Mouse (Mus musculus): ENCODE results near the gene Eif5b. TPM values are rescaled to one million over a fixed set of nuclear protein-coding genes. Genes with fewer than 3 reads are reported as not detected.

The Eif5b gene
- polyA plus RNA-seq (2015; fragmentation: Nextera tagmentation; extraction: Ambion mirVana) = 15.6 and 16.5 TPM in 2 replicates

GRCm38 (mm10) chr1:37997867-37998266 is at the start of gene Eif5b, which contains the start of gene Txndc9:
TSS of gene Eif5b (plus strand) at chr1:37998010.
TSS of gene Txndc9 (minus strand) at chr1:37997893.
- under 1% methylated on average over 50 of the region's 50 CpGs for WGBS
- peak within 1 kb of the TSS; percentile 86 for H3K4me3 ChIP-seq (ENCODE audit: low read length)
- peaks cover 18% of the 10 kb centered on the region for H3K36me3 ChIP-seq (ENCODE audit: control insufficient read depth, insufficient read depth)
- no peaks in the 10 kb centered on the region for H3K27me3 ChIP-seq (ENCODE audit: control insufficient read depth, insufficient read depth, low read length)
- peaks cover 15% of the 10 kb centered on the region for H3K4me1 ChIP-seq (ENCODE audit: control insufficient read depth, insufficient read depth, low read length)
- peak within 1 kb of the TSS; percentile 94 for H3K27ac ChIP-seq (ENCODE audit: low read length)
- H3K9me3 ChIP-seq (replicated peaks; ENCODE audit: control insufficient read depth, low read length) = no peaks in the 10 kb centered on the region
- peak within 1 kb of the TSS; percentile 94 for H3K4me2 ChIP-seq (ENCODE audit: low read depth, low read length)
- H3K9ac ChIP-seq (ENCODE audit: low read length) = peak within 1 kb of the TSS; percentile 94
- ATAC-seq (replicated peaks; ENCODE audit: extremely low read depth, insufficient read depth, low FRiP score) = peak; percentile 90

GRCm38 (mm10) chr1:37948906-37949305 is 48.9 kb upstream of the Eif5b start:
- no peaks in the 10 kb centered on the region for H3K9me3 ChIP-seq (replicated peaks; ENCODE audit: control insufficient read depth, low read length)

GRCm38 (mm10) chr1:37954786-37955185 is 43.0 kb upstream of the Eif5b start:
- H3K4me3 ChIP-seq (ENCODE audit: low read length) = no peak overlapping the region
- 55% methylated on average over 7 of the region's 7 CpGs for WGBS
- ATAC-seq (replicated peaks; ENCODE audit: extremely low read depth, insufficient read depth, low FRiP score) = no peak
- no peaks in the 10 kb centered on the region for H3K4me1 ChIP-seq (ENCODE audit: control insufficient read depth, insufficient read depth, low read length)
- H3K9ac ChIP-seq (ENCODE audit: low read length) = no peak overlapping the region
- H3K36me3 ChIP-seq (ENCODE audit: control insufficient read depth, insufficient read depth) = no peaks in the 10 kb centered on the region
- H3K27me3 ChIP-seq (ENCODE audit: control insufficient read depth, insufficient read depth, low read length) = no peaks in the 10 kb centered on the region
- no peak overlapping the region for H3K27ac ChIP-seq (ENCODE audit: low read length)
- no peak overlapping the region for H3K4me2 ChIP-seq (ENCODE audit: low read depth, low read length)
- no peaks in the 10 kb centered on the region; the same call in 1 of the 2 replicates for H3K9me3 ChIP-seq (replicated peaks; ENCODE audit: control insufficient read depth, low read length)

More at GRCm38 (mm10) chr1:37948906-37949305, 48.9 kb upstream of the Eif5b start:
- Histone ChIP-seq H3K4me3 (ENCODE audit: low read length) (no peak overlapping the region), H3K27me3 (ENCODE audit: control insufficient read depth, insufficient read depth, low read length) (no peaks in the 10 kb centered on the region), H3K9ac (ENCODE audit: low read length) (no peak overlapping the region), H3K4me1 (ENCODE audit: control insufficient read depth, insufficient read depth, low read length) (no peaks in the 10 kb centered on the region), H3K27ac (ENCODE audit: low read length) (no peak overlapping the region), H3K36me3 (ENCODE audit: control insufficient read depth, insufficient read depth) (no peaks in the 10 kb centered on the region), H3K4me2 (ENCODE audit: low read depth, low read length) (no peak overlapping the region)
- 62% methylated on average over 2 of the region's 2 CpGs for WGBS
- ATAC-seq (replicated peaks; ENCODE audit: extremely low read depth, insufficient read depth, low FRiP score) = no peak

- Histone ChIP-seq H3K4me3 (ENCODE audit: low read length) (no peak overlapping the region), H3K27ac (ENCODE audit: low read length) (no peak overlapping the region), H3K4me2 (ENCODE audit: low read depth, low read length) (no peak overlapping the region), H3K36me3 (ENCODE audit: control insufficient read depth, insufficient read depth) (no peaks in the 10 kb centered on the region), H3K9me3 (replicated peaks; ENCODE audit: control insufficient read depth, low read length) (no peaks in the 10 kb centered on the region; the same call in 1 of the 2 replicates), H3K9ac (ENCODE audit: low read length) (no peak overlapping the region), H3K4me1 (ENCODE audit: control insufficient read depth, insufficient read depth, low read length) (no peaks in the 10 kb centered on the region), H3K27me3 (ENCODE audit: control insufficient read depth, insufficient read depth, low read length) (no peaks in the 10 kb centered on the region)
- no peak for ATAC-seq (replicated peaks; ENCODE audit: extremely low read depth, insufficient read depth, low FRiP score)
- 92% methylated on average over 2 of the region's 2 CpGs for WGBS
Observed at GRCm38 (mm10) chr1:37955251-37955650, 42.6 kb upstream of the Eif5b start.

DNA sequence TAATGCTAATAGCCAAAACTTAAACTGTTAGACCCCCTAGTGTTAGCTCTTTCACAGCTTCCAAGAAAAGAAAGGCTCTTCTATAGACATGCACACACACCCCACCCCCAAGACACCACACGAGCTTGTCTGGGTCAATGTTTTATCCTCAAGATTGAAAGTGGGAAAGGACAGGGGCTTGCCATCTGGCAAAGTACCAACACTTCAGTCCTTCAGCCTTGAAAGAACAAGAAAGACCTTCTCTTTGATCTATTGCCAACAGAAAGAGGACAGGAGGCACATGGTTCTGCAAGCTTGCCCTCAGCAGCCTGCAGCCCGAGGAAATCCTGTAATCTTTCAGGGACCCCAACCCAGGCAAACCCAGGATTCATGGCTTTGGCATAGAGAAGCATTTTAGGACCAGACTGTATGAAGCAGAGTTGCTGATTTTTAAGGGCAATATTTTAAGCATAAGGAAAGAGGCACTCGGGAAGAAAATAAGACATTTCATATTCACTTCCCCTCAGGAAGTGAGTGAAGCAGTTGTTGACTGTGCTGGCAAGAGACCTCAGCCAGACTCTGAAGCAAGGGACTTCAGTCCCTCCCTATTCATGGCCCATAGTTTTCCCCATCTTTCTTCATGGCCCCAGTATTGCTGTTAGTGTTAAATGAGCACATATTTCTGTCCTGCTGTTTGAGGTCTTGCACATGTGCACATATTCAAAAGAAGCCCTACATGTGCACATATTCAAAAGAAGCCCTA is 40.9 kb upstream of the Eif5b start:
- H3K4me2 ChIP-seq (ENCODE audit: low read depth, low read length) = no peak overlapping the region
- WGBS = 26% methylated on average over 3 of the region's 3 CpGs
- H3K36me3 ChIP-seq (ENCODE audit: control insufficient read depth, insufficient read depth) = no peaks in the 10 kb centered on the region
- H3K9me3 ChIP-seq (replicated peaks; ENCODE audit: control insufficient read depth, low read length) = no peaks in the 10 kb centered on the region; the same call in 1 of the 2 replicates
- H3K27me3 ChIP-seq (ENCODE audit: control insufficient read depth, insufficient read depth, low read length) = no peaks in the 10 kb centered on the region
- no peaks in the 10 kb centered on the region for H3K4me1 ChIP-seq (ENCODE audit: control insufficient read depth, insufficient read depth, low read length)
- no peak overlapping the region for H3K4me3 ChIP-seq (ENCODE audit: low read length)
- H3K27ac ChIP-seq (ENCODE audit: low read length) = no peak overlapping the region
- no peak for ATAC-seq (replicated peaks; ENCODE audit: extremely low read depth, insufficient read depth, low FRiP score)
- no peak overlapping the region for H3K9ac ChIP-seq (ENCODE audit: low read length)

DNA sequence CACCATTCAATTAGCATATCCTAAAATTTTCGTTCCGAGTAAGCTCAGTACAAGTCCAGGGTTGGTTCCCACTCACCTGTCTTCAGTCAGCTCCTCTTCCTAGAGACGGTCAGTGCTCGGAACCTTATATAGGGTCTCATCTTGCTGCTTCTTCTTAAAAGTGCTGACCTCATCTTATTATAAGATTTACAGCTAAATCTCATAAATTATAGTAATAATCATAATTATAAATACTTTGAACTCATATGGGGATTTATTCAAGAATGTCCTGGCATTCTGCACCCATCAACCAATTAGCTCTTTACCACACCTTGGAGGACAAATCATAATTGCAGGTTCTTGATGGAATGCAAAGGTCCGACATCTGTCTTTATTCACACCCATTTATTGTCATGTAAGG is 40.2 kb upstream of the Eif5b start, which contains the start of gene Lyg1:
Gene Lyg1, minus strand, starts transcription at position 101 of the 400 bp plus-strand sequence.
- Histone ChIP-seq H3K4me1 (ENCODE audit: control insufficient read depth, insufficient read depth, low read length) (no peaks in the 10 kb centered on the region), H3K9me3 (replicated peaks; ENCODE audit: control insufficient read depth, low read length) (no peaks in the 10 kb centered on the region; the same call in 1 of the 2 replicates), H3K36me3 (ENCODE audit: control insufficient read depth, insufficient read depth) (no peaks in the 10 kb centered on the region), H3K27ac (ENCODE audit: low read length) (no peak within 1 kb of the TSS), H3K27me3 (ENCODE audit: control insufficient read depth, insufficient read depth, low read length) (no peaks in the 10 kb centered on the region), H3K4me2 (ENCODE audit: low read depth, low read length) (no peak within 1 kb of the TSS), H3K9ac (ENCODE audit: low read length) (no peak within 1 kb of the TSS), H3K4me3 (ENCODE audit: low read length) (no peak within 1 kb of the TSS)
- WGBS = 82% methylated on average over 5 of the region's 5 CpGs
- ATAC-seq (replicated peaks; ENCODE audit: extremely low read depth, insufficient read depth, low FRiP score) = no peak

GRCm38 (mm10) chr1:37958516-37958915 is 39.3 kb upstream of the Eif5b start:
- 57% methylated on average over 2 of the region's 2 CpGs for WGBS
- no peak overlapping the region for H3K27ac ChIP-seq (ENCODE audit: low read length)
- no peaks in the 10 kb centered on the region for H3K4me1 ChIP-seq (ENCODE audit: control insufficient read depth, insufficient read depth, low read length)
- H3K36me3 ChIP-seq (ENCODE audit: control insufficient read depth, insufficient read depth) = no peaks in the 10 kb centered on the region
- no peak overlapping the region for H3K4me2 ChIP-seq (ENCODE audit: low read depth, low read length)
- no peak overlapping the region for H3K9ac ChIP-seq (ENCODE audit: low read length)
- no peaks in the 10 kb centered on the region; the same call in 1 of the 2 replicates for H3K9me3 ChIP-seq (replicated peaks; ENCODE audit: control insufficient read depth, low read length)
- H3K4me3 ChIP-seq (ENCODE audit: low read length) = no peak overlapping the region
- ATAC-seq (replicated peaks; ENCODE audit: extremely low read depth, insufficient read depth, low FRiP score) = no peak
- H3K27me3 ChIP-seq (ENCODE audit: control insufficient read depth, insufficient read depth, low read length) = no peaks in the 10 kb centered on the region

DNA sequence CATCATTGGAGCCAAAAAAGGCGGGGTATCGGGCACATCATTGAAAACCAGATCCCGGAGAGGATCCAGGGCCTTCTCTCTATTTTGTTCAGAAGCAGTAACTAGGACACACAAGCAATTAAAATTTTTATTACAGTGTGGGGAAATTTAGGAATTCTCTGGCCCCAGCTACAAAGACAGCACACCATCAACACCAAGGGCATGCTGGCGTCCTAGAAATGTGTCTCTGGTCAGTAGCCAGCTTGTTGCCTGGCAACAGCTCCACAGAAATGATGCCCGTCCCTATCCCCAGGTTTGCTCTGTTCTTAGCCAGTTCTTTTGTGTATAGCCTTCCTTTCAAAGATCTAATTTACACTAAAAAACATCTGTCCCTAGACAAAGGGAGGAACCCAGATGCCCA is 38.3 kb upstream of the Eif5b start:
- Histone ChIP-seq H3K27me3 (ENCODE audit: control insufficient read depth, insufficient read depth, low read length) (no peaks in the 10 kb centered on the region), H3K36me3 (ENCODE audit: control insufficient read depth, insufficient read depth) (no peaks in the 10 kb centered on the region), H3K27ac (ENCODE audit: low read length) (no peak overlapping the region), H3K4me3 (ENCODE audit: low read length) (no peak overlapping the region), H3K4me1 (ENCODE audit: control insufficient read depth, insufficient read depth, low read length) (no peaks in the 10 kb centered on the region), H3K4me2 (ENCODE audit: low read depth, low read length) (no peak overlapping the region), H3K9me3 (replicated peaks; ENCODE audit: control insufficient read depth, low read length) (no peaks in the 10 kb centered on the region), H3K9ac (ENCODE audit: low read length) (no peak overlapping the region)
- ATAC-seq (replicated peaks; ENCODE audit: extremely low read depth, insufficient read depth, low FRiP score) = no peak
- WGBS = 68% methylated on average over 5 of the region's 5 CpGs

DNA sequence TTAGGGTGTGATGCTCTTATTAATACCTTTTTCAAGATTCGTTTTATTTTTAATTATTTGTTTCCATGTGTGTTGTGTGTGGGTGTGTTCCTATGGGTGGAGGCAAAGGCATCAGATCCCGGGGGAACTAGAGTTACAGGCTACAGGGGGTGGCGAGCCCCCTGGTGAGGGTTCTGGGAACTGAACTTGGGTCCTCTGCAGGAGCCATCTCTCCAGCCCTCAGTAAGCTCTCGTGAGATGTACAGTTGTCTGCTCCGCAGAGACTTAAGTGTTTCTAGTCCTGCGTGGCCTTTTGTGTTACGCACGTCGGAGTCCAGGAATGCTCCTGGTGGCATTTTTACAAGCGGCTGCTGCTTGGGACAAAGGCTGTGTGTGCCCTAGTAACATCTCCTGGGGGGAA is 32.2 kb upstream of the Eif5b start:
- no peak overlapping the region for H3K9ac ChIP-seq (ENCODE audit: low read length)
- no peak overlapping the region for H3K4me2 ChIP-seq (ENCODE audit: low read depth, low read length)
- WGBS = 49% methylated on average over 10 of the region's 10 CpGs
- no peak for ATAC-seq (replicated peaks; ENCODE audit: extremely low read depth, insufficient read depth, low FRiP score)
- H3K4me3 ChIP-seq (ENCODE audit: low read length) = no peak overlapping the region
- H3K9me3 ChIP-seq (replicated peaks; ENCODE audit: control insufficient read depth, low read length) = no peaks in the 10 kb centered on the region
- no peaks in the 10 kb centered on the region for H3K36me3 ChIP-seq (ENCODE audit: control insufficient read depth, insufficient read depth)
- H3K27me3 ChIP-seq (ENCODE audit: control insufficient read depth, insufficient read depth, low read length) = no peaks in the 10 kb centered on the region
- H3K27ac ChIP-seq (ENCODE audit: low read length) = no peak overlapping the region
- no peaks in the 10 kb centered on the region for H3K4me1 ChIP-seq (ENCODE audit: control insufficient read depth, insufficient read depth, low read length)

Measured in heart, embryonic 16.5 days (tissue).